Mouse (Mus musculus): ENCODE measurements at regions not wholly inside any gene's neighbourhood (a gene's known extent, or its start where the extent isn't known, plus 50 kb on each side); places are given as distances from the start of the nearest gene placed in this dataset.

- H3K27ac ChIP-seq (replicated peaks), result no peak overlapping the region
- H3K36me3 ChIP-seq, result no peaks in the 10 kb centered on the region
- no peak for ATAC-seq (replicated peaks)
- WGBS, result 89% methylated on average over 7 of the region's 7 CpGs
- no peaks in the 10 kb centered on the region for H3K4me1 ChIP-seq
- H3K9ac ChIP-seq (replicated peaks), result no peak overlapping the region
- no peaks in the 10 kb centered on the region for H3K9me3 ChIP-seq
- H3K27me3 ChIP-seq, result no peaks in the 10 kb centered on the region
- H3K4me3 ChIP-seq, result no peak overlapping the region
- no peak overlapping the region for H3K4me2 ChIP-seq (replicated peaks)
Observed at GRCm38 (mm10) chr12:32764747-32765146, 54.6 kb upstream of the Nampt start.

DNA sequence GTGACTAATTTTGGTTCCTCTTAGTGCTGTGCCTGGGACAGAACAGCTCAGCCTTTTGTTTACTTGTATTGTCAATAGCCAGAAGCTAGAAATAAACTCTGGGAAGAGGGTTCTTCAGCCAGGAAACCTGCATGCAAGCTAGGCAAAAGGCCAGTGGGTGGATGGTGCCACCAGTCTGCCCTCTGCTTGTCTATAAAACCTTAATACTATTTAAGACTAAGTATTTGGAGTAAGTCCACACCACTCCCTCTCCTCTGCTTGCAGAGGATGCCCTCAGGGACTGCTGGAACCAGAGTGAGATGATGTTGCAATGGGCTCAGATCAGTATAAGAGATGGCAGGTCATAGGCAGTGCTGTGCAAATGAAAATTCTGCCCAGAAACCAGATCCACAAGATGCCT, 53.5 kb upstream of the Nampt start:
- Histone ChIP-seq H3K27ac (replicated peaks) (no peak overlapping the region), H3K9ac (replicated peaks) (no peak overlapping the region), H3K9me3 (no peaks in the 10 kb centered on the region), H3K36me3 (no peaks in the 10 kb centered on the region), H3K27me3 (no peaks in the 10 kb centered on the region), H3K4me1 (no peaks in the 10 kb centered on the region), H3K4me2 (replicated peaks) (no peak overlapping the region), H3K4me3 (no peak overlapping the region)
- ATAC-seq (replicated peaks), result no peak

- 89% methylated on average over 3 of the region's 3 CpGs for WGBS
Observed at GRCm38 (mm10) chr12:32766575-32766974, 52.8 kb upstream of the Nampt start.

GRCm38 (mm10) chr12:32767206-32768081, 51.9 kb upstream of the Nampt start:
- H3K27ac ChIP-seq (replicated peaks), result no peak overlapping the region
- ATAC-seq (replicated peaks), result no peak
- H3K9ac ChIP-seq (replicated peaks), result no peak overlapping the region
- H3K4me3 ChIP-seq, result no peak overlapping the region
- no peaks in the 10 kb centered on the region for H3K27me3 ChIP-seq
- no peaks in the 10 kb centered on the region for H3K36me3 ChIP-seq
- WGBS, result 89% methylated on average over 7 of the region's 7 CpGs
- no peaks in the 10 kb centered on the region for H3K9me3 ChIP-seq
- no peaks in the 10 kb centered on the region for H3K4me1 ChIP-seq
- H3K4me2 ChIP-seq (replicated peaks), result no peak overlapping the region

More at GRCm38 (mm10) chr12:32766575-32766974, 52.8 kb upstream of the Nampt start:
- ATAC-seq (replicated peaks), result no peak
- Histone ChIP-seq H3K36me3 (no peaks in the 10 kb centered on the region), H3K4me2 (replicated peaks) (no peak overlapping the region), H3K27me3 (no peaks in the 10 kb centered on the region), H3K9me3 (no peaks in the 10 kb centered on the region), H3K27ac (replicated peaks) (no peak overlapping the region), H3K4me3 (no peak overlapping the region), H3K9ac (replicated peaks) (no peak overlapping the region), H3K4me1 (no peaks in the 10 kb centered on the region)

DNA sequence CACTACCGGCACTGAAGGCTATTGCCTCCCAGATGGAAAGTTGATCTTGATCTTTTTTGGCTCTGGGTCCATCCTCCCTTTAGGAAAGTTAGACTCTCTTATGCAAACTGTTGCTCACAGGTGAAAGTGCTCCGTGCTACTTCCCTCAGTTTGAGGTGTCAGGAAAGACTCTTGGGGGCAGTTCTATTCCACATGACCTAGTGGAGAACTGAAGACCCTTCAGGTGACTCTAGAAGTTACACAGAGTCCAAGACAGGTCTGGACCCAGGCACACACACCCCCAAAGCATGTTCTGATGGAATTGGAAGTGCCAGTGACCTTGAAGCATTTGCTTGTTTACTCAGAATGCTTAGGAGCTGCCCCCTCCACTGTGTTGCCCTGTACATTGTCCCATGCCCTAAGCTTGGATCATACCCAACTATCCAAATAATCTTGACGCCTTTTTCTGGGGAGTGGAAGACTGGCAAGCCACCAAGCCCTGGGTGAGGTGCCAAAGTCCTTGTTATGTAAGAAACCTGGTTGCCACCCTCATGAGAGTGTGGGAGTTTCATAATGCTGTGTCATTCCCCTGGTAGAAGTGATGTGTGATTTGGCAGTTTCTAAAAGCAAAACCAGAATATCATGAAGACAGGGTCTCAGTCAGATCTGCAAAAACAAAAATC, 51.1 kb upstream of the Nampt start:
- Histone ChIP-seq H3K27ac (replicated peaks) (no peak overlapping the region), H3K36me3 (no peaks in the 10 kb centered on the region), H3K4me2 (replicated peaks) (no peak overlapping the region), H3K4me3 (no peak overlapping the region), H3K27me3 (no peaks in the 10 kb centered on the region), H3K9me3 (no peaks in the 10 kb centered on the region), H3K4me1 (no peaks in the 10 kb centered on the region), H3K9ac (replicated peaks) (no peak overlapping the region)
- WGBS, result 64% methylated on average over 3 of the region's 3 CpGs
- no peak for ATAC-seq (replicated peaks)

- H3K4me3 ChIP-seq, result no peak overlapping the region
- ATAC-seq (replicated peaks), result no peak
- no peaks in the 10 kb centered on the region for H3K36me3 ChIP-seq
- no peak overlapping the region for H3K27ac ChIP-seq (replicated peaks)
- H3K9me3 ChIP-seq, result no peaks in the 10 kb centered on the region
- H3K4me2 ChIP-seq (replicated peaks), result no peak overlapping the region
- no peak overlapping the region for H3K9ac ChIP-seq (replicated peaks)
- whole genome bisulfite sequencing, result 68% methylated on average over 3 of the region's 3 CpGs
- no peaks in the 10 kb centered on the region for H3K4me1 ChIP-seq
- no peaks in the 10 kb centered on the region for H3K27me3 ChIP-seq
Observed at GRCm38 (mm10) chr12:32768744-32769535, 50.4 kb upstream of the Nampt start.

Data from forebrain, embryonic 15.5 days (tissue).